Mouse (Mus musculus) hindbrain, embryonic 15.5 days (tissue): ENCODE measurements around the gene Vps4b. TPM values are rescaled to one million over a fixed set of nuclear protein-coding genes. Genes with fewer than 3 reads are reported as not detected.
A peak's percentile ranks its signal among the peaks of the same experiment; 100 is the strongest.

ENCODE experiments used
- ATAC-seq: fragments of 200-750 bp; cut with Nextera tagmentation; 2 replicates; pipeline ENCODE4 v1.8.0; 2017; ENCODE audit warnings: low read depth, moderate number of reproducible peaks, moderate TSS enrichment; ENCODE audit not compliant: low FRiP score
- H3K27ac ChIP-seq: fragments of 300-500 bp; sonication (generic); replicated peaks from 2 replicates; pipeline ENCODE4 v1.5.1; 2015; ENCODE audit warnings: mild to moderate bottlenecking, inconsistent platforms
- H3K27me3 ChIP-seq: fragments of 300-500 bp; sonication (generic); 2 replicates; pipeline ENCODE4 v1.6.1; 2015; ENCODE audit warnings: control low read depth, inconsistent platforms
- H3K36me3 ChIP-seq: fragments of 300-500 bp; sonication (generic); 2 replicates; pipeline ENCODE4 v1.6.1; 2015; ENCODE audit warnings: control low read depth, inconsistent platforms
- H3K4me1 ChIP-seq: fragments of 300-500 bp; sonication (generic); replicated peaks from 2 replicates; pipeline ENCODE4 v1.6.1; 2015; ENCODE audit warnings: control low read depth, inconsistent platforms
- H3K4me2 ChIP-seq: fragments of 300-500 bp; sonication (generic); 2 replicates; pipeline ENCODE4 v1.6.1; 2015; ENCODE audit warnings: moderate library complexity, mild to moderate bottlenecking, inconsistent platforms
- H3K4me3 ChIP-seq: fragments of 300-500 bp; sonication (generic); 2 replicates; pipeline ENCODE4 v1.5.1; 2015; ENCODE audit warnings: mild to moderate bottlenecking, inconsistent platforms
- H3K9ac ChIP-seq: fragments of 300-500 bp; sonication (generic); 2 replicates; pipeline ENCODE4 v1.6.1; 2015; ENCODE audit warnings: inconsistent platforms
- H3K9me3 ChIP-seq: fragments of 300-500 bp; sonication (generic); 2 replicates; pipeline ENCODE4 v1.6.1; 2016; ENCODE audit warnings: control low read depth, inconsistent platforms
- whole genome bisulfite sequencing: fragments of 180-500 bp; shearing (Covaris S2); methylation state at CpG from one replicate; pipeline ENCODE4 v1.1.7; 2015; 5-methylcytosine and 5-hydroxymethylcytosine counted together
- polyA plus RNA-seq: library from polyadenylated mRNA; unstranded; fragments of >200 nt; fragmentation: Nextera tagmentation; extraction: Ambion mirVana; gene quantifications from 2 replicates; pipeline ENCODE4 v1.2.1, GENCODE M21; 2015

Vps4b gene
- polyA plus RNA-seq, 1 experiment from 2014 or later, result 34.7 TPM

DNA sequence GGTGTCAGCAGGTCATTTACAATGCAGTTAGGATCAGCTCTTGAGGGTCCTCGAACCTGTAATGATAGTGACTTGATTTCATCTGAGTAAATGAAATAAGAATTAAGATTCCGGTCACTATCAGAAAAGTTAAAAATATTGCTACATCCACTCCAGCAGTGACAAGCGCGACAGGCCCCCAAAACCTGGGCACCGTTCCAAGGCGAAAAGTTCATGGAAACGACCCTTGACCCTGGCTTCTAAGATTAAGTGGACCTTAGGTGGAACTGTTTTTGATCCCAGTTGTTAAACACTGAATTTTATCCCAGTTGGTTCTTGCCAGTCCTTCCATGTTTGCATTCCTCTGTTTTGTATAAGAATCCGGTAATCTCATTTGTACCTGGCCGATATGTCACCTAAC lies 22.4 kb downstream of the Vps4b start:
- H3K4me2 ChIP-seq, result no peak overlapping the region
- H3K36me3 ChIP-seq, result peaks cover 65% of the 10 kb centered on the region
- H3K27ac ChIP-seq, result no peak overlapping the region
- H3K9ac ChIP-seq, result no peak overlapping the region
- no peak for ATAC-seq
- no peaks in the 10 kb centered on the region for H3K27me3 ChIP-seq
- H3K9me3 ChIP-seq, result no peaks in the 10 kb centered on the region
- WGBS, result 93% methylated on average over 9 of the region's 9 CpGs
- no peaks in the 10 kb centered on the region for H3K4me1 ChIP-seq
- H3K4me3 ChIP-seq, result no peak overlapping the region

DNA sequence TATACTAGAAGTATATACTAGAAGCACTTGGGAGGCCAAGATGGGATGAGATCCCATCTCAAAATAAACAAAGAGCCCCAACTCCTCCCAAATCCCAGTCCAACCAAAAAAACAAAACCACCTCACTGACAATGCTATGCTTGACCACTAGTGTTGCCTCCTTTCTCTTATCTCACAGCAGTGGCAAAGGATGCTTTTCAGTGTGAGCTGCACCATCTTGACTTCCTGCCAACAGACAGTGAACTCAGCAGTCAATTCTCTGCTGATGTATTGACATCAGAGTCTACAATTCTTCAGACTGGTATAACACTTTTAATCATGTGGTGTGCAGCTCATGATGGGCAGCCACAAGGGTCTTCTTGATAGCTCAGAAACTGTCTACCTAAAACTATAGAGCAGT lies 27.8 kb downstream of the Vps4b start:
- no peaks in the 10 kb centered on the region for H3K4me1 ChIP-seq
- H3K27me3 ChIP-seq, result no peaks in the 10 kb centered on the region
- no peak overlapping the region for H3K27ac ChIP-seq
- H3K9ac ChIP-seq, result no peak overlapping the region
- no peaks in the 10 kb centered on the region for H3K9me3 ChIP-seq
- peaks cover 54% of the 10 kb centered on the region for H3K36me3 ChIP-seq
- H3K4me2 ChIP-seq, result no peak overlapping the region
- ATAC-seq, result no peak
- H3K4me3 ChIP-seq, result no peak overlapping the region

GRCm38 (mm10) chr1:106765771-106766170 lies 30.8 kb downstream of the Vps4b start:
- no peak for ATAC-seq
- 96% methylated on average over 8 of the region's 8 CpGs for WGBS
- H3K4me2 ChIP-seq, result no peak overlapping the region

GRCm38 (mm10) chr1:106764846-106765245 lies 31.7 kb downstream of the Vps4b start:
- Histone ChIP-seq H3K27me3 (no peaks in the 10 kb centered on the region), H3K4me2 (no peak overlapping the region), H3K4me3 (no peak overlapping the region), H3K27ac (no peak overlapping the region), H3K36me3 (peaks cover 28% of the 10 kb centered on the region), H3K4me1 (0 out of 2 replicates have a peak, but pooled peaks cover 3% of the 10 kb centered on the region), H3K9ac (no peak overlapping the region), H3K9me3 (no peaks in the 10 kb centered on the region)
- 85% methylated on average over 2 of the region's 2 CpGs for WGBS
- ATAC-seq, result no peak

More at GRCm38 (mm10) chr1:106765771-106766170, 30.8 kb downstream of the Vps4b start:
- Histone ChIP-seq H3K9ac (no peak overlapping the region), H3K4me3 (no peak overlapping the region), H3K4me1 (no peaks in the 10 kb centered on the region), H3K27me3 (no peaks in the 10 kb centered on the region), H3K27ac (no peak overlapping the region), H3K9me3 (no peaks in the 10 kb centered on the region), H3K36me3 (peaks cover 35% of the 10 kb centered on the region)

DNA sequence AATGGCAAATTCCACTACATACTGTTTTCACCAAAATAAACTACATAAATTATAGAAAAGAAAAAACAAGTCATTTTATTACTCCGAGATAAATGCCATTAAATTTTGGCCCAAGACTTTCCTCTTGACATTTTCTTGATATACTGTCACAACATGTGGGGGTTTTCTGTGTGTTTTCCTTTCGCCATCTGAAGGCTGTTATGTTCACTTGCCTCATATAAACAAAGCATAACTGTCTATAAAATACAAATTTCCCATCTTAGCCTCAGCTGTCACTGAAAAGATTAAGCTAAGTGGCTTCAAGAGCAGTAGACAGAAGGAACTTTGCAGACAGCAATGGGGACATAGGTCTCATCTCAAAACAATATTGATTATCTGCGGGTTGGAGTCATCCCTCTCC lies 32.2 kb downstream of the Vps4b start:
- ATAC-seq, result no peak
- Histone ChIP-seq H3K4me1 (0 out of 2 replicates have a peak, but pooled peaks cover 3% of the 10 kb centered on the region), H3K36me3 (peaks cover 27% of the 10 kb centered on the region), H3K27me3 (no peaks in the 10 kb centered on the region), H3K4me2 (no peak overlapping the region), H3K4me3 (no peak overlapping the region), H3K9ac (no peak overlapping the region), H3K9me3 (no peaks in the 10 kb centered on the region), H3K27ac (no peak overlapping the region)
- 96% methylated on average over 3 of the region's 3 CpGs for WGBS

- no peaks in the 10 kb centered on the region for H3K9me3 ChIP-seq
- H3K4me3 ChIP-seq, result 0 out of 2 replicates have a peak overlapping the region, but pooled peaks have one; percentile 59
- peaks cover 17% of the 10 kb centered on the region for H3K4me1 ChIP-seq
- peaks cover under 1% of the 10 kb centered on the region; the same call in 1 of the 2 replicates for H3K36me3 ChIP-seq
- ATAC-seq, result no peak
- H3K4me2 ChIP-seq, result peak overlapping the region; percentile 85
- H3K9ac ChIP-seq, result no peak overlapping the region
- 0 out of 2 replicates have a peak overlapping the region, but pooled peaks have one; percentile 89 for H3K27ac ChIP-seq
- no peaks in the 10 kb centered on the region for H3K27me3 ChIP-seq
- 86% methylated on average over 3 of the region's 3 CpGs for WGBS
Measured at GRCm38 (mm10) chr1:106760750-106761149, 35.8 kb downstream of the Vps4b start.

GRCm38 (mm10) chr1:106759572-106760435 lies 36.7 kb downstream of the Vps4b start, which contains the start of gene Kdsr:
Gene Kdsr (minus strand): TSS chr1:106759727.
- peak within 1 kb of the TSS; percentile 59 for H3K4me3 ChIP-seq
- H3K9ac ChIP-seq, result peak within 1 kb of the TSS; percentile 55
- peaks cover 17% of the 10 kb centered on the region for H3K4me1 ChIP-seq
- no peaks in the 10 kb centered on the region for H3K27me3 ChIP-seq
- peak; percentile 99 for ATAC-seq
- H3K27ac ChIP-seq, result peak within 1 kb of the TSS; percentile 89
- WGBS, result 2% methylated on average over 51 of the region's 51 CpGs
- H3K4me2 ChIP-seq, result peak within 1 kb of the TSS; percentile 85
- H3K36me3 ChIP-seq, result no peaks in the 10 kb centered on the region; the same call in 1 of the 2 replicates
- no peaks in the 10 kb centered on the region for H3K9me3 ChIP-seq

DNA sequence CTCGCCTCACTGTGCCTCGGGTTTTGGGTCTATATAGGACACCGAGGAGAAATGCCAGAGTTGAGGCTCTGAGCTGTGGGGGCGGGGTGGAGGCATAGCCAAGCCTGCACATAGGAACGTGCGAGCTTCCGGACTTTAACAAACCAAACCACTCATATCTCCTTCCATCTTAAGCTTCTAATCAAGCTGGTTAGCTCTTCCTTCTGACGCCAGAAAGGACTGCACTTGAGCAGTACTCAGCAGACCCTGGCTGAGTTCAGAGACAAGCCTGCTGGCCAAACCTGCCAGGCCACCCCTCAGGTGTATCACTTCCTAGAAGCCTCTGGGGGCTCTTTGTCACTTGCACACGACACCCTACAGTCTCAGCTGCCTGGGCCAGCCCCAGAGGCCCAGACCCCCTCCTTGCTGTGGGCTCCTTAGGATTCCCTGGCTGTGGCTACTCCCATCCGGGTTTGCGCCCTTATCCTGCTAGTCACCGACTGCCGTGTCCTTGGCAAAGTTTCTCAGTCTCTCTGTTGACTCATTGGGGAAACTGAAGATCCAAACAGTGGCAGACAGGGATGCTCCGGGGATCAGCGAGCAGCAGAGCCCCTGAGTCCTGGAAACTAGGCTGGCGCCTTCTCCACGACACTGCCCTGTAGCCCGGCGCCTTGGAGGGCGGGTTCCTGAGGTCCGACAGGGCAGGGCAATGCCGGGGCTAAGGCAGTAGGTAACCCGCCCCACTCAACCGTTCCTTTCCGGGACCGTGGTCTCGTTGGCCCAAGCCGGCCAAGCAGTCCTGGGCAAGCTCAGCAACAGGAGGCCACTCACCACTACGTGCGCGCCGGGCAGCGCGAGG lies 37.6 kb downstream of the Vps4b start:
- Histone ChIP-seq H3K27ac (peak overlapping the region; percentile 64), H3K9me3 (no peaks in the 10 kb centered on the region), H3K36me3 (no peaks in the 10 kb centered on the region; the same call in 1 of the 2 replicates), H3K4me3 (peak overlapping the region; percentile 59), H3K4me2 (peak overlapping the region; percentile 85), H3K9ac (peak overlapping the region; percentile 55), H3K4me1 (peaks cover 17% of the 10 kb centered on the region), H3K27me3 (no peaks in the 10 kb centered on the region)
- 5% methylated on average over 34 of the region's 34 CpGs for WGBS
- peak; percentile 33 for ATAC-seq

DNA sequence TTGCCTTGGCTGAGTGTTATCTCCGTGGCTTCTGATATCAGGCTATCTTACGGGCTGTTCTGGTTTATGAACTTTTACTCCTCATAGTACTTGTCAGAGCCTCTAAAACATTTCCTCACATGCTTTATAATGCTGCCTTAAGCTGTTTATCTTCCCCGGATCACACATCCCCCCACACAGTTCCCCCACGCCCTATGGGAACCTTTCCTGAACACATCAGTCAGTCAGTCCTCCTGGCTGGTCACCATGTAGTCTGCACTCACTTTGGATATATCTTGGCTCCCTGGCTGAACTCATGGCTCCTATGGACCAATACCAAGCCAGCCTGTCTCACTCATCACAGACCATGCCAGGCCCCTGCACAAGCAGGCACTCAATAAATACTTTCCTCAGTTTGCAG lies 39.9 kb downstream of the Vps4b start:
- peaks cover 17% of the 10 kb centered on the region for H3K4me1 ChIP-seq
- 90% methylated on average over 4 of the region's 4 CpGs for WGBS
- H3K4me2 ChIP-seq, result no peak overlapping the region
- H3K27ac ChIP-seq, result no peak overlapping the region
- ATAC-seq, result no peak
- H3K27me3 ChIP-seq, result no peaks in the 10 kb centered on the region
- no peaks in the 10 kb centered on the region for H3K9me3 ChIP-seq
- peaks cover 4% of the 10 kb centered on the region; the same call in 1 of the 2 replicates for H3K36me3 ChIP-seq
- no peak overlapping the region for H3K9ac ChIP-seq
- H3K4me3 ChIP-seq, result no peak overlapping the region

GRCm38 (mm10) chr1:106752013-106752412 lies 44.5 kb downstream of the Vps4b start:
- Histone ChIP-seq H3K4me2 (no peak overlapping the region), H3K9me3 (no peaks in the 10 kb centered on the region), H3K27ac (no peak overlapping the region), H3K27me3 (no peaks in the 10 kb centered on the region), H3K9ac (no peak overlapping the region), H3K36me3 (peaks cover 13% of the 10 kb centered on the region), H3K4me3 (no peak overlapping the region), H3K4me1 (no peaks in the 10 kb centered on the region)
- WGBS, result 94% methylated on average over 5 of the region's 5 CpGs
- ATAC-seq, result no peak

- Histone ChIP-seq H3K4me3 (no peak overlapping the region), H3K9ac (no peak overlapping the region), H3K4me1 (no peaks in the 10 kb centered on the region), H3K36me3 (peaks cover 25% of the 10 kb centered on the region), H3K27ac (no peak overlapping the region), H3K4me2 (no peak overlapping the region), H3K27me3 (no peaks in the 10 kb centered on the region), H3K9me3 (no peaks in the 10 kb centered on the region)
- 81% methylated on average over 1 of the region's 1 CpGs for WGBS
- no peak for ATAC-seq
Measured at GRCm38 (mm10) chr1:106750656-106751055, 45.9 kb downstream of the Vps4b start.
